Mouse (Mus musculus): ENCODE measurements around the gene Gm10644. TPM values are rescaled to one million over a fixed set of nuclear protein-coding genes. Genes with fewer than 3 reads are reported as not detected.

The Gm10644 gene
- polyA plus RNA-seq, 1 experiment from 2014 or later, result 1.1 TPM

Small RNA genes lying within 50 kb of the gene (microRNA-seq; reads per million reads assigned to microRNA genes)
- gene Gm44330 (not detected), gene Gm44450 (not detected)

Other genes starting within 250 kb of the Gm10644 start
- gene Ddx39, start 240.0 kb downstream of the Gm10644 start, polyA plus RNA-seq (2015; fragmentation: Nextera tagmentation; extraction: Ambion mirVana), result 97.5 and 105 TPM in 2 replicates
- 11.0 and 13.4 TPM in 2 replicates for gene Adgre5, start 213.9 kb downstream of the Gm10644 start, polyA plus RNA-seq (2015; fragmentation: Nextera tagmentation; extraction: Ambion mirVana)
- 56.8 and 62.0 TPM in 2 replicates for gene Adgrl1, start 55.1 kb downstream of the Gm10644 start, polyA plus RNA-seq (2015; fragmentation: Nextera tagmentation; extraction: Ambion mirVana)
- gene Asf1b, start 302 bp upstream of the Gm10644 start, polyA plus RNA-seq (2015; fragmentation: Nextera tagmentation; extraction: Ambion mirVana), result 12.8 and 14.7 TPM in 2 replicates
- 241 and 250 TPM in 2 replicates for gene Prkaca, start 17.8 kb upstream of the Gm10644 start, polyA plus RNA-seq (2015; fragmentation: Nextera tagmentation; extraction: Ambion mirVana)
- gene Samd1, start 42.5 kb upstream of the Gm10644 start, polyA plus RNA-seq (2015; fragmentation: Nextera tagmentation; extraction: Ambion mirVana), result 6.2 and 7.3 TPM in 2 replicates
- gene 1700067K01Rik, start 46.3 kb upstream of the Gm10644 start, polyA plus RNA-seq (2015; fragmentation: Nextera tagmentation; extraction: Ambion mirVana), result 0.47 and 0.75 TPM in 2 replicates
- gene 2210011C24Rik, start 57.0 kb upstream of the Gm10644 start, polyA plus RNA-seq (2015; fragmentation: Nextera tagmentation; extraction: Ambion mirVana), result 0.41 and 0.70 TPM in 2 replicates
- gene Palm3, start 66.3 kb upstream of the Gm10644 start, polyA plus RNA-seq (2015; fragmentation: Nextera tagmentation; extraction: Ambion mirVana), result 8.6 and 8.8 TPM in 2 replicates
- 0.69 and 0.97 TPM in 2 replicates for gene Il27ra, start 87.4 kb upstream of the Gm10644 start, polyA plus RNA-seq (2015; fragmentation: Nextera tagmentation; extraction: Ambion mirVana)
- gene Rln3, start 89.8 kb upstream of the Gm10644 start, polyA plus RNA-seq (2015; fragmentation: Nextera tagmentation; extraction: Ambion mirVana), result 0.51 and 1.2 TPM in 2 replicates
- 0.92 and 1.4 TPM in 2 replicates for gene Gm10643, start 109.9 kb upstream of the Gm10644 start, polyA plus RNA-seq (2015; fragmentation: Nextera tagmentation; extraction: Ambion mirVana)
- 9.4 and 11.2 TPM in 2 replicates for gene Rfx1, start 111.6 kb upstream of the Gm10644 start, polyA plus RNA-seq (2015; fragmentation: Nextera tagmentation; extraction: Ambion mirVana)
- 19.0 and 22.6 TPM in 2 replicates for gene Dcaf15, start 149.6 kb upstream of the Gm10644 start, polyA plus RNA-seq (2015; fragmentation: Nextera tagmentation; extraction: Ambion mirVana)
- 0.35 and 0.44 TPM in 2 replicates for gene Podnl1, start 170.8 kb upstream of the Gm10644 start, polyA plus RNA-seq (2015; fragmentation: Nextera tagmentation; extraction: Ambion mirVana)
- 41.5 and 47.1 TPM in 2 replicates for gene Cc2d1a, start 192.7 kb upstream of the Gm10644 start, polyA plus RNA-seq (2015; fragmentation: Nextera tagmentation; extraction: Ambion mirVana)
- gene 4930432K21Rik, start 192.8 kb upstream of the Gm10644 start, polyA plus RNA-seq (2015; fragmentation: Nextera tagmentation; extraction: Ambion mirVana), result 2.3 and 2.8 TPM in 2 replicates
- gene Nanos3, start 230.0 kb upstream of the Gm10644 start, polyA plus RNA-seq (2015; fragmentation: Nextera tagmentation; extraction: Ambion mirVana), result 8.0 and 8.7 TPM in 2 replicates